Mouse (Mus musculus): Measurements from ENCODE around the gene Zbtb3.
"Not testable (repeated sequence)": the region's sequence is repeated elsewhere in the genome, so short reads cannot be mapped to it uniquely, and the experiment has no call there.

The Zbtb3 gene

DNA sequence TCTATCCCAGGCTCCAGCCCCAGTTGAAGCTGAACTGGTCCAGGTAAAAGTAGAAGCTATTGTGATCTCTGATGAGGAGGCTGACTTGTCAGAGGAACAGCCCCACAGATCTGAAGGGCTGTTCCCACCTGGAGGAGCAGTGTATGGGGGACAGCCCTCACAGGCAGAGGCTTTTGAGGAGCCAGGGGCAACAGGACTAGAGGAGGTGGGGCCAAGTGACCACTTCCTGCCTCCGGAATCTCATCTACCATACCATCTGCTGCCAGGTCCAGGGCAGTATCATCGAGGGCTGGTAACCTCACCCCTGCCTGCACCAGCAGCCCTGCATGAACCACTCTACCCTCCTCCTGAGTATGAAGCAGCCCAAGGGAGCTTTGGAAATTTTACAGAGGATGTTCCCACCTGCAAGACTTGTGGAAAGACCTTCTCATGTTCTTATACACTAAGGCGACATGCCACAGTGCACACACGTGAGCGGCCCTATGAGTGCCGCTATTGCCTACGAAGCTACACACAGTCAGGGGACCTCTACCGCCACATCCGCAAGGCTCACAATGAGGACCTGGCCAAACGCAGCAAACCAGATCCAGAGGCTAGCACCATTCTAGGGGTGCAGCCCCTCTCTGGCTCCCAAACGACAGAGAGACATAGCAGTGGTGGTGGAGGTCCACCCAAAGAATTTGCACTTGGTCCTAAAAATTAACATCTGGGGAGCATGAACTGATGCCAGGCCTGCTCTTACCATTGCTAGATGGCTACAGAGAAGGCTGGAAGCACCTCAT lies 1.7 kb downstream of the Zbtb3 start:
- no peak for DNase-seq

DNA sequence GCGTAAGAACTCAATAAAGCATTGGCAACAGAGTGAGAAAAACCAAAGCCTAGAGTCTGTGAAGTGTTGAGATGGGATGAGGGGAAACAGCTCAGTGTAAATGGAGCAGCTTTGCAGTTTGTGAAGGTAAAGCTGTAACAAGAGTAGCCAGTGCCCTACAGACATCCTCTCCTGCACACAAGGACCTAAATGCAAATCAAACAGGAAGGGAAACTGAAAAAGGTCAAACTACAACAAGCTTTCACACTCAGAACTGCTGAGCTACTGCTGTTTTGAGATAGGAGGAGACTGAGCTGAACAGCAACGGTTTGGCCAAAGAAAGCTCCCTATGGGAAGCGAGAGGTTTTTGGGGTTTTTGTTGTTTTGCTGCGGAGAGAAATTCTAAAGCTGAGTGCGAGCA lies 4.5 kb downstream of the Zbtb3 start:
- DNase-seq, result no peak

DNA sequence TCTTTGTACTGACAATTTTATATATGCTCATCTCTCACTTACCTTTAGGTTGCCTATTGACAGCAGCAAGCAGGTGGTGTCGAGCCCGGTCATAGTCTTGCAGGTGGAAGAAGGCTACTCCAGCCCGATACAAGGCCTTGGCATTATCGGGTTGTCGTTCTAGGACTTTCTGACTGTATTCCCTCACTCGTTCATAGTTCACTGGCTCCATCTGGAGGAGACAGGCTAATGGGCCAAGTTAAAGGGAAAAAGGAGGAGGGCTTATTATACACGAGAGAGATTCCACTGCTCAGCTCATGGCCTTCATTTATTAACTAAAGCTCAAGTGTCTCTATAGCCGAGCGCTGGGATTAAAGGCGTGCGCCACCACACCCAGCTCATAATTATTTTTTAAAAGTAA lies 13.5 kb downstream of the Zbtb3 start:
- no peak for DNase-seq

DNA sequence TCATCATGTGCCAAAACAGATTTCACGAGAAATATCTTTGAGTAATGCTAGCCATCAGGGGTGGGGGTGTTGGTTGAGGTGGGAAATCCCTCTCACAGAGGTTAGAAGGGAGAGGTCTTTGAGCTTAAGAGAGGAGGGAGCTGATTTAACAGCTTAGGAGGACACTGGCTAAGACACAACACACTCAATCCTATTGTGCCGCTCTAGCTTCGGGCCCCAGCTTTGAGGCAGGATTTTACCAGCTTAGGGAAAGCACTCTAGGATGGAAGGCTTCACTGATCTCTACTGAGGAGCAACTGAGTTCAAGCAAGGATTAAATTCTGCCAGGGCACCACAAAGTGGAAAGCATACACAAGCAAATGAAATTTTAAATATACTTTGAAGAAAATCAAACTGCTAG lies 14.6 kb downstream of the Zbtb3 start:
- DNase-seq, result no peak

DNA sequence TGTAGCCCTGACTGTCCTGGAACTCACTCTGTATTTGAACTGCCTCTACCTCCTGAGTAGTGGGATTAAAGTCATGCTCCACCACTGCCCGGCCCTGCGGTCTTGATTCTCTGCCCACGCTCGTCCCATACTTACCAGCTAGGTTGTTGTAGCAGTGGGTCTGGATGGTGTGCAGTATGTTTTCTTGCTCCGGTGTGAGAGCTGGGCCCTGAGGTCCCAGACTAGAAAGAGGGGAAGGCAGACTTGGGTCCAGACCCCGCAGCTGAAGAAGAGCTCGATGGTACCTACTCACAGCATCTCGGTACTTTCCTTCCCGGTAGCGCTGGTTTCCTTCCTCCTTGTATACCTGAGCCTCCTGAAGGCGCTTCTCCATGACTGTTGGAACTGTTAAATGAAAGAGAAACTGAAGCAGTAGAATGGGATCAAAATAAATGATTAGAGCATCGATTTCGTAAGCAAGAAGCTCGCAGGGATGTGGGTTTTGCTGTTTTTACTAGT lies 16.0 kb downstream of the Zbtb3 start:
- DNase-seq, result no peak

DNA sequence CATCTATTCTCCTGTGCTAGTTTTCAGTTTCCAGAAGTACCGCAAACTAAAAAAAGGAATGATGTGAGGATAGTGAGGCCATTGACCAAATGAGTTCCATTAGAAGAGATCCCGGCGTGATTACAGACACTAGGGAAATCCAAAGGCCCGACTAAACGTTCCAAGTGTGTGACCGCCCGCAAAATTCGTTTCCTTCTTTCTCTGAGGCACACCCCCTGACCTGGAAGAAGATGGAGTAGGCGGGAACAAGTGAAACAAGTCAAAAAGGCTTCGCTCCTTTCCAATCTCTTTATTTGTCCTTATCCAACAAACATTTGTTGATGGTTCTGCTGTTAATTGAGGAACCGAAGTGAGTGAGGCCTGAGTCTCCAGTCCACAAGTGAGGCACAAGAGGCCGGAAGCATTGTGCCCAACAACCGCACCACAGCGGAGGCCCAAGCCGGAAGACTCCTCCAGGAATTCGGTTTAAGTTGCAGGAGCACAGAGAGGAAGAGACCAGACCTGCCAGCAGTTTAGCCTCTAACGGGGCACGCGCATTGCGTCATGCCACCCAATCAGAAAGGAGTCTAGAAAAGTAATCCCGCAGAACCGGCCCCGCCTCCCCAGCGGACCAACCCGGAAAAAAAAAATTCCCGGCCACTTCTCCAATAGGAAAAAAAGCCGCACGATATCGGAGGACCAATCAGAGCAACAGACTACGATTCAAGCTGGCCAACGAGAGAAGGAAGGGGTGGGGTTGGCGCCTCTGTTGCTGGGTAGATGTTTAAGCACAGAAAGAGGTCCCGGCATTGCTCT lies 16.6 kb downstream of the Zbtb3 start, which contains the start of gene Ttc9c:
Ttc9c (minus strand) TSS at position 533 of the 795 bp plus-strand sequence.
- peak; percentile 94 for DNase-seq

DNA sequence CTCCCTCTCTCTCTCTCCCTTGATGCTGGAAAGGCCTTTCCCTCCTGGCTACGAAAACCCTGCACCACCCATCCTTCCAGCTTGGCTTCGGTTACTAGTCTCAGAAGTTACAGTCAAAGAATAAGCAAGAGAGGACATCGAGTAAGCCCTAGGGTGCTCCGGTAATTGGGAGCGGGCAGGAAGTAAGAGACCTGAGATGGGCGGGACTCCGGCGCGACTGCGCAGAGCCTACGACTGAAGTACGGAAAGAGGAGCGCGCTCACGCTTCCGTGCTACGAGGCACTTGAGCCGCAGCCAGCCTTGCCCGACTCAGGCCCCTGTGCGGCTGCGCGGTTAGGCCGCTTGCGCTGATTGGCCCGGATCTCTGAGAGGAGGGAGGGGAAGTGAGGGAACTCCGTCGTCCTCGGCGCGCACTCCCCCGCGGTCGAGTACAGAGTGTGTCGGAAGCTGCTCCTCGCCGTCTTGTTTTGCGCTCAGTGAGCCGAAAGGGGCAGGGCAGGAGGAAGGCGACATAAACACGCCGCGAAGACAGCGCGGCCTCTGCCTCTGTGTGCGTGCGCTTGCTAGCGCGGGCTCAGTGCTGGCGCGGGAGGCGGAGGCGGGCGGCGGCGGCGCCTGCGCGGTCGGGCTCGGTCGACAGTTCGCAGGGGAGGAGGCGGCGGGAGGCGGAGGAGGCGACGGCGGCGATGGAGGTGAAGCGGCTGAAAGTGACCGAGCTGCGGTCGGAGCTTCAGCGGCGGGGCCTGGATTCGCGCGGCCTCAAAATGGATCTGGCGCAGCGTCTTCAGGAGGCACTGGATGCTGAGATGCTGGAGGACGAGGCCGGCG lies 17.5 kb downstream of the Zbtb3 start, which contains the start of gene Hnrnpul2:
Hnrnpul2 (plus strand) TSS at position 415 of the 828 bp plus-strand sequence.
- peak; percentile 98 for DNase-seq

DNA sequence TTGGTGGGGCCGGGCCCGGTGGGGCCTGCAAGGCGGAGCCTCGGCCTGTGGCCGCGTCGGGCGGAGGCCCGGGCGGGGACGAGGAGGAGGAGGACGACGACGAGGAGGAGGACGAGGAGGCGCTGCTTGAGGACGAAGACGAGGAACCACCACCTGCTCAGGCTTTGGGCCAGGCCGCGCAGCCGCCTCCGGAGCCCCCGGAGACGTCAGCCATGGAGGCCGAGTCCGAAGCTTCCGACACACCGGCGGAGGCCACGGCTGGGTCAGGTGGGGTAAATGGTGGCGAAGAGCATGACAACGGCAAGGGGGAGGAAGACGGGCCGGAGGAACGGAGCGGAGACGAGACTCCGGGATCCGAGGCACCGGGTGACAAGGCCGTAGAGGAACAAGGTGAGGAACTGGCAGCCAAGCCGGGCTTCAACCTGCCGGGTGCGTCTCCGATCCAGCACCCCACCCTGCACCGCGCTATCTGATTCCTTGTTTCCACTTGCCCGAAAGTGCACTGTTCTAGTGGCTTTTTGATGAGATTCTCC lies 18.1 kb downstream of the Zbtb3 start:
- no peak for DNase-seq

DNA sequence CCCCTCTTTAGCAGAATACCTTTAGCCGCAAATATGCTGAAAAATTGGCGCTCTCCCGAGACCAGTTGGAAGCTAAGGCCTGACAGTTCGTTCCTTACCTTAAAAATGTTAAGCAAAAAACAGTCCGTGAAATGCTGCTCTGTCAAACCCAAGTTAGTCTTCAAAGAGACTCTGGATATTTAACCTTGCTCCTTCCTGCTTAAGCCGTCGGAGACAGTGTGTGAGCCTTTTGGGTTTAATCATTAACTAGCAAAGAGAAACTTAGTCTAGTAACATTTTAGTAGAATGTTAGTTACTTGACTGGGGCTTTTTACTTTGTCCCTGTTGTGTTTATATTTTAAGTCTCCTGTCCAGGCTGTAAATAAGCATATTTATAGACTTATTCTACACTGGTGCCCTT lies 18.8 kb downstream of the Zbtb3 start:
- no peak for DNase-seq

DNA sequence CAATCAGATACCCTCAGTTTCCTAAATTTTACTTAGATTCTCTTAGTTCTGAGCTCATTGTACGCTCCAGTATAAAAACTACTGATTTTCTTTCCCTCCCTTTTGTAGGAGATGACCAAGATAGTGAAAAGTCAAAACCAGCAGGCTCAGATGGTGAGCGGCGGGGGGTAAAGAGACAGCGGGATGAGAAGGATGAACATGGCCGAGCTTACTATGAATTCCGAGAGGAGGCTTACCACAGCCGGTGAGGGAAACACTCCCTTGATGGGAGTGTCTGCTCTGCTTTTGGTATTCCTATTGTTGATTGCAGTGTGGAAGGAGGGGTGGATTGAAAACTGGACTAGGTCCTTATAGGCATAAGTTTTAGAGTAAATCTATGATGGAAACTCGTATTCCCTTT lies 20.3 kb downstream of the Zbtb3 start:
- peak; percentile 63 for DNase-seq

DNA sequence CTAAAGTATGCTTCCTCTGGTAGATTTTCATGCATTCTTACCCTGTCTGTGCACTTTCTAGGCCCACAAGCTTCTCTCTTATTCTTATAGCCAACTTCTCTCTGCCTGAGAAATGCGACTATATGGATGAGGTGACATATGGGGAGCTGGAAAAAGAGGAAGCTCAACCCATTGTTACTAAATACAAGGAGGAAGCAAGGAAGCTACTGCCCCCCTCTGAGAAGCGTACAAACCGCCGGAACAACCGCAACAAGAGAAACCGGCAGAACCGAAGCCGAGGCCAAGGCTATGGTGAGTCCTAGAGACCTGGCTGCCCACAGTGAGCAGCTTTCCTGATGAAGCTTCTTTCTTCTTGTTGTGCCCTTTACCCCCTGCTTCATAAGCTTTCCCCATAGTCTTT lies 27.3 kb downstream of the Zbtb3 start, which contains the start of gene AC129217.1:
AC129217.1 (plus strand) TSS at position 114 of the 400 bp plus-strand sequence.
- DNase-seq, result no peak

DNA sequence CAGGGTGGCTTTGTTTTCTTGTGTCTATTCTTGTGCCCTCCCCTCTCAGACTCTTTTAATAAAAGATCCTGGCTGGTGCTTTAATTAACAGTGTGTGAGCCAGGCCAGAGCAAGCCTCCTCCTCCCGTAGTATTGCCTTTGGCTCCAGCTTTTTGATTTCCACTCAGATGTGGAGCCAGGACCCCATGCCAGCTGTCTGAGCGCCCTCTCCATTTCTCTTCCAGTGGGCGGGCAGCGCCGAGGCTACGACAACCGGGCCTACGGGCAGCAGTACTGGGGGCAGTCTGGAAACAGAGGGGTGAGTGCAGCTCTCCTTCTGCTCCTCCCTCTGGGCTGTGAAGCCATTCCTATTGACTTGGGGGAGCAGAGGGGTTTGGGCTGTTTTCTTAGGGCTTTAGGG lies 28.3 kb downstream of the Zbtb3 start:
- DNase-seq, result no peak

DNA sequence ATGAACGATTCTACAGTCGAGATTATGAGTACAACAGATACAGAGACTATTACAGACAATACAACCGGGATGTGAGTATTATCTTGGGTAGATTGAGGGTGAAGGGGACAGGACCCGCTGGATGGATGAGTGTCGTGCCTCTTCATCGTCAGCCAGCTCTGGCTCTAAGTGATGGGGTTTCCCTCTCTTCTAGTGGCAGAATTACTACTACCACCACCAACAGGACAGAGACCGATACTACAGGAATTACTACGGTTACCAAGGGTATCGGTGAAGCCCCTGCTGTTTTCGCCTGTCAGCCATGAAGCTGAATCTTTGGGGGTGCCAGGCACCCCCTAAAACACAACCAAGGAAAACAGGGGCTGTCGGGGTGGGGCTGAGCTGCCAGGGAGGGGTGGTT lies 28.9 kb downstream of the Zbtb3 start:
- no peak for DNase-seq

DNA sequence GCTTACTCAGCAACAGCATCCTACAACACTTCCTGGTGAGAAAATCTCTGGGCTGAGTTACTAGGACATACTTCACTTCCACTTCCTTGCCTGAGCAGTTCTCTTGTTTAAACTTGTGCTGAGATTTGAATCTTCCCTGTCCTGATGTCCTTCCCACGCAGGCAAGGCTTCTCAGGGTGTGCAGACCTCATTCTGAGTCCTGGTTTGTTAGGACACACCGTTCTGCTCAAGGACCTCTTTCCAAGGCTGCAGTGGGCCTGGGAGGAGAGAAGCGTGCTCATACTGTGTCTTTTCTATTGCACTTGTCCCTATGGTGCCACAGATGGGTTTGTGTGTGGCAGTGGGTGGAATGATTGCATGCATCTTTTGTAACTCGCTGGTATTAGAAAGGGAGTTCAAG lies 30.6 kb downstream of the Zbtb3 start:
- no peak for DNase-seq

DNA sequence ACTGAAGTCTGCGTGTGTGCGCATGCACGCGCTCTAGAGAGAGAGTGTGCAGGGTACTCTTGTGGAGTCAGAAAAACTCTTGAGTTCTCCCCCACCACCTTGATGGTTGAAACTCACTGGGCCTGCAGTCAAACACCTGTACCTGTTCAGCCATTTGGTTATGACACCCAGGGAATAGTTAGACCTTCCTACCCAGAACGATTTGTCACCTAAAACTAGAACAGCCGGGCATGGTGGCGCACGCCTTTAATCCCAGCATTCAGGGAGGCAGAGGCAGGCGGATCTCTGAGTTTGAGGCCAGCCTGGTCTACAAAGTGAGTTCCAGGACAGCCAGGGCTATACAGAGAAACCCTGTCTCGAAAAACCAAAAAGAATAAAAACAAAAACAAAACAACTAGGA lies 34.0 kb downstream of the Zbtb3 start:
- not testable (repeated sequence) for DNase-seq

DNA sequence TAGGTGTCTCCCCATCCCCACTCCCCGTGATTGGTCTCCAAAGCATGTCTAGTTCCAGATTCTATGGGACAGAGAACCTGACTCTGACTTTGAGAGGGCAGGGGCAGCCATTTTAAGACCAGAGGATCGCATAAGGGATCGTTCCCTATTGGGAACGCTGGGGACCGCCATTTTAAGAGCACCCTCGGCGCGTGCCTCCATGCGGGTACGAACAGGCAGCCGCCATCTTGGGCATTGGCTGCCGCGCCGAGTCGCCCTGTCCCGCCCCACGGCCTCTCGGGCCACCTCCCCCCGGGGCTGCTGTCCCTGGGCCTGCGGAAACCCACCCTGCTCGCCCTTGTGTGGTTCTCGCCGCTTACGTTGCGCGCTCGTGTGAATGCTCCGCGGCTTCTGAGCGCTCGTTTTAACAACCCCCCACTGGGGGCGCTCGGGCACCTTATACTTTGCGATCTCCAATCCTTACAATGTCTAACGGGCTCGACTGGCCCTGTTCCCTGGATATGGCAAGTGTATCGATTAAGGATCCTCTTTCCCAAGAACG lies 35.0 kb downstream of the Zbtb3 start, which contains the start of gene Bscl2:
Bscl2 (plus strand) TSS at position 217 of the 541 bp plus-strand sequence.
- peak; percentile 86 for DNase-seq

DNA sequence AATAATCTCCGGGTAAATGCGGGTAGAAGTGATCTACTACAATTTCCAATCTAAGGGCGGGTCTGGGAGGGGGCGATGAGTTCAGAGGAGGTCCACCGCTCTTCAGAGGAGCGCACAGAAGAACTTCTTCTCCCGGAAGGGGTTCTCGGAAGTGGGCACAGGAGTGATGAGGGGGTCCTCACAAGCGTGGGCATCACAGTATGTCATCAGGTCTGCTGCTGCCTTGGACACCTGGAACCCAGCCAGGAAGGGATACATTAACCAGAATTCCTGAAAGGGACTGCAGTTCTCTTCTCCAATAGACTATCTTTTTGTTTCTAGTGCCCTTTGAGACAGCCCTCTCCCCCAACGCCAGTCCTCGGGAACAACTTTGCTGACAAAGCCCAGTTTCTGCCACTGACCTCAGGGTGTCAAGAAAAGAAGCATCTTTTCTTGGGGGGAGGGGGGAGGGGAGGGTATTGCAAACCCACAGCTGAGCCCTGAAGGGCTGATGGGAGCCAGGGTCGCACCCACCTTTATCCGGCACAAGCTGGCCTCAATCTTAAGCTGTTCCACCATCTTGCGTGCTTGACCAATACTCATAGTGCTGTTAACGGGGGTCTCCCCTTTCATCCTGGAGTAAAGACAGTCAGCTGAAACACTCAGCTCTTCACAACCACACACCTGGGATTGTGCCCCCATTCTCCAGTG lies 35.8 kb downstream of the Zbtb3 start:
- peak; percentile 66 for DNase-seq

DNA sequence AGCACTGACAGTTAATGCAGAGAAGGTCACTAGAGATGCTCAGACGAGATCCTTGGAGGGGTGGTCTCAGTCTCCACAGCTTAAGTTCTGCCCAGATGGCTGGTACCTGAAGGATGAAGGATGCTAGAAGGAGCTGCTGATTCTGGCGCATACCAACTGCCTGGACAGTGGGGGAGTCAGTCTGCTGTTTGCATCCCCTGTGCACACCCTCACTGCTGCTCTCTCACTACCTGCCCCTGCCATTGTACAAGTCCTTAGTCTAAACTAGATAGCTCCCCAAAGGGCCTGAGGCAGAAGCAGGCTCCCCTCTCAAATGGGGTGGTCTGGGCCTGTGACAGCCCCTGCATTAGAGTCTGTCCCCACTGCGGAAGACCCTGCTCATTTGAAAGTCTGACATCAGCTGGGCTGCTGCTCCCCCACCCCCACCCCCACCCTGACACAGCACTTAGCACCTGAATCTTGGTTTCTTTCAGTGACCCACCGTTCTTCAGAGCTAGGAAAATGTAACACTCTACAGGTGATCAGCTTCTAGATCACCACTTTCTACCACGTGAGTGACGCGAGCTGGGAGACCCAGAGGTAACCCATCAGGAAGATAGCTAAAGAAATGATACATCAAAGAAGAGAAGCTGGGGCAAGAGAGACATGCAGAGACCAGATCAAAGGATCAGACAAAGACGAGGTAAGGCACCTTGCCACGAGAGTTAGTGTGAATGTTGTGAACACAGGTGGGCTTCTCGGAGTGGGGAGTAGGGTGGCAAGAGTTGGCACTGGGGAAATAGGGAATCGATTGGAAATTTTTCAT lies 37.0 kb downstream of the Zbtb3 start, which contains the start of gene Gng3:
Gng3 (minus strand) TSS at position 92 of the 805 bp plus-strand sequence.
- peak; percentile 87 for DNase-seq

DNA sequence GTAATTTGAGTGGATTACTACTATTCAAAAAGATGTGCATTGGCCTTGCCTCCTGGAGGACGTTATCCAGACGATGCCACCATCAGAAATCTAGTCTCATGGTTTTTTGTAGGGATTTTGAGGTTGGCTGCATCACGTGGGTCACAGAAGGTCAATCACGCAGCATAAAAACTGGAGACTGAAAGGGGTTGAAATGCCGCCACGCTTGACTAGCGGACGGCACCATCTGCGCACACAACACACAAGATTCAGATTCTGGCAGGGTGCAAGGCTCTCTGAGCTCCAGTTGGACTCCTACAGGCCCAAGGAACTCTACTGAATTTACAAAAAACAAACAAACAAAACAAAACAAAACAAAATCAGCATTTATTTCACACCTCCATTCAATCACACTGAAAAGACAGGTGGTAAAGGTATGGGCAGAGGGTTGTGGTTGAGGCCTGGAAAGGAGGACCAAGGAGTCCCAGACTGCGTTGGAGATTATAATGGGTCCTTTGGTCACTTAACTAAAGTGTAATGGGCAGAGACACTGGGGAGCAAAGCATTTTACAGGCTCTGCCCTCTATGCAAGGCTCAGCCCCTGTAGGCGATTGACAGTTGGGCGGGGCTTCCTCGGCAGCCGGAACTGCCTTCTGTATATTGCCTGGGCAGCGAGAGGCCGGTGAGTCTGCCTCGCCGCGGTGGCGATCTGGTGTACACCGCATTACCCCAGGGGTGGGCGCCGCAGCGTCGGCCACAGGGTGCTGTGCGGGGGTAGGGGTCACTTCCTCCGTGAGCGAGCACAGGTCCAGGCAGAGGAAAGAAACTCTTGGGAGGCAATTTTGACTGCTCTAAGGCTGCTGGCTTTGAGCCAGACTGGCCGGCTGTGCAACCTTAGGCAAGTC lies 37.8 kb downstream of the Zbtb3 start:
- DNase-seq, result peak; percentile 81
